Mouse (Mus musculus): ENCODE measurements around the gene Carmil2.

DNA sequence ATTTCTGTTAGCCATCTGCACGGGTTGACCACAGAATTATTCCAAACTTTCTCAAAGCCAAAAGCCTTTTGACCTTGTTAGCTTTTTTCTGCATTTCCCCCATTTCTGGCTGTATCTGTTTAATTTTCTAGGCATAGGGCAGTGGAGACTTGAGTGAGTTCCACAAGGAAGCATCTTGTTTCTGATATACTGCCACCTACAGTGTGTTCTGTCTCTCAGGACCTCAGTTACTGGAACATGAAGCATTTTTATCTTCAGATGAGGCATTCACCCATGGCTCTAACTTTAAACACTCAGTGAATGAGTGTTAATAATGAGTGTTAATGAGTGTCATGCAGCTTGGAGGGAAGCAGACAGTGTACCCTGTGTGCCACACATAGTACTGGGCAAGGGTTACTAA is 8.2 kb upstream of the Carmil2 start:
- no peak for TF ChIP-seq POLR2A (IDR thresholded peaks at IDR 0.05; ENCODE audit: control insufficient read depth in 1 of 2, insufficient read depth in 1 of 2, low read depth in 1 of 2, low read length in 2 of 2, poor library complexity in 1 of 2)
- TF ChIP-seq JUND (IDR thresholded peaks at IDR 0.05; ENCODE audit: low read depth, low read length), result no peak
- TF ChIP-seq GATA1 (IDR thresholded peaks at IDR 0.05; ENCODE audit: low read depth, low read length), result no peak
- TF ChIP-seq MYB (IDR thresholded peaks at IDR 0.05; ENCODE audit: low read depth, low read length), result no peak
- TF ChIP-seq SIN3A (IDR thresholded peaks at IDR 0.05; ENCODE audit: low read length), result no peak
- TF ChIP-seq CTCF (IDR thresholded peaks at IDR 0.05 in 2 of 3, conservative IDR thresholded peaks at IDR 0.05 in 1 of 3; ENCODE audit: control insufficient read depth in 1 of 3, insufficient read depth in 1 of 3, low read depth in 2 of 3, low read length in 3 of 3, poor library complexity in 1 of 3, severe bottlenecking in 1 of 3), result peak in 2 of 3 experiments; percentile 7 to 25; a peak in 2 of 6 replicates
- TF ChIP-seq EP300 (IDR thresholded peaks at IDR 0.05; ENCODE audit: low read depth in 1 of 2, low read length in 2 of 2), result no peak
- TF ChIP-seq TCF12 (IDR thresholded peaks at IDR 0.05; ENCODE audit: low read depth, low read length), result no peak
- no peak for TF ChIP-seq MAZ (IDR thresholded peaks at IDR 0.05; ENCODE audit: low read depth, low read length)
- TF ChIP-seq TBP (IDR thresholded peaks at IDR 0.05; ENCODE audit: low read depth, low read length), result no peak
- TF ChIP-seq ELF1 (IDR thresholded peaks at IDR 0.05; ENCODE audit: low read depth, low read length), result no peak

All from MEL (cell line).